Mouse (Mus musculus): Measurements from ENCODE around the gene Ankrd26. TPM values are rescaled to one million over a fixed set of nuclear protein-coding genes. Genes with fewer than 3 reads are reported as not detected.

Gene Ankrd26
- total RNA-seq, 2 experiments from 2014 or later: 19.2 to 39.6 TPM

DNA sequence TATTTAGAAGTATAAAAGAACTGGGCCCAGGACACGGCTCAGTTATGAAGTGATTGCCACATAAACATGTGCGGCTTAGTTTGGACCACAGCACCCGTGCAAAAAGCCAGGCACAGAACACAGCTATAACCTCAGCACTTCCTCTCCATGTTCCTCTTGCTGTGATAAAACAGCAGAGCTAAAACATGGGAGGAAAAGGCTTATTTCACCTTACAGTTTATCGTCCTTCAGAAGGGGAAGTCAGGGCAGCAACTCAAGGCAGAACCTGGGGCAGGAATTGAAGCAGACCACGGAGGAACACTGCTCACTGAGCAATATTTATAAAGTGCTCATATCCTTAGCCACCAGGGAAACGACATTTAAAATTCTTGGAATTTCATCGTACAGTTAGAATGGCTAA is 63.0 kb downstream of the Ankrd26 start:
- ATAC-seq (replicated peaks; ENCODE audit: low FRiP score, low TSS enrichment, poor library complexity, severe bottlenecking): no peak

DNA sequence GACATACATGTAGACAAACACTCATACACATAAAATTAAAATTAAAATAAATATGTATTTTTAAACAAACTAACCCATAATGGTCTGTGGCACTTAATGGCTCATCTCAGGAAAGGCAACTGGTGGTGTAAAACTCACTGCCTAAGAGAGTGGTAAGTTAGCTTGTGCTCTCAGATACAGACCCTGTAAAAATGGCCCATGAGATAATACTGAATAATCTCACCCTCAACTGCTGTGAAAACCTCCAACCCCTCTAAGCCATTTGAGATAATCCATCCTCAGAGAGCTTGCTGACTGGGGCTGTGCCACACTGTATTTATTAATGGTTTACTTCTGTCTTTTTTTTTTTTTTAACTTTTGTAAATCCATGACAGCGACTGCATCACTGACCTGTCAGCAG is 79.9 kb downstream of the Ankrd26 start:
- ATAC-seq (replicated peaks; ENCODE audit: low FRiP score, low TSS enrichment, poor library complexity, severe bottlenecking): no peak

DNA sequence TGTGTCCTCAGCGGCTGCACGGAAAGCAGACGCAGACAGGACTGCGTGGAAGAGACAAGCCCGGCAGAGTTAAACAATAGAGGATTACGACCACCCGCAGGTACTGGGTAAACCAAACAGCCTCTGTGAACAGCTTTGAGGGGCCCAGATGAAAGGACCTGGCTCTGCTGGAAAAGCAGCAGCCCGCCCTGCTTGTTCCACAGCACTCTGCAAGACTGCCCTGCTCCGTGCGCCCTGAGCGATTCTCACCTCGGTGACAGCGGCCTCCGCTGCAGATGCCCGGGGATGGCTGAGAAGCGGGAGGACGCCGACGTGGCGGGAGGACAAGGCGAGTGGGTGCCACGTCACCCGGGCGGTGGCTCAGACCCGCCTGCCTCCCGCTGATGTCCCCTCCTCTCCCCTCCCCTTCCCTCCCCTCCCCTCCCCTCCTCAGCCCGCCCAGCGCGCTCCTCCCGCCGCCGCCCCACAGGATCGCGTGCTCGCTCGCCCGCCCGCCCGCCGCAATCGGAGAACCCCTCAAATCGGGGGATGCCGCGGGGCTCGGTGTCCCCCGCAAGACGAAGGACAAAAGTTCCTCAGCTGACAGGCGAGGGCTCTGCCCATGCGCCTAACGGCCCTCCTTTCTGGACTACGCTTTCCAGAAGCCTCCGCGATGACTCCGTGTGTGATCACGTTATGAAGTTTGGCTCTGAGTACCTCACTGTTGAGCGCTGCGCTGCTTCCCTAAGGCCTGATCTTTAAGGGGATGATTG is 82.9 kb downstream of the Ankrd26 start, which contains the start of gene Zfp9:
TSS of gene Zfp9 (minus strand) at position 364 of the 752 bp plus-strand sequence.
- ATAC-seq (replicated peaks; ENCODE audit: low FRiP score, low TSS enrichment, poor library complexity, severe bottlenecking): peak; percentile 94

DNA sequence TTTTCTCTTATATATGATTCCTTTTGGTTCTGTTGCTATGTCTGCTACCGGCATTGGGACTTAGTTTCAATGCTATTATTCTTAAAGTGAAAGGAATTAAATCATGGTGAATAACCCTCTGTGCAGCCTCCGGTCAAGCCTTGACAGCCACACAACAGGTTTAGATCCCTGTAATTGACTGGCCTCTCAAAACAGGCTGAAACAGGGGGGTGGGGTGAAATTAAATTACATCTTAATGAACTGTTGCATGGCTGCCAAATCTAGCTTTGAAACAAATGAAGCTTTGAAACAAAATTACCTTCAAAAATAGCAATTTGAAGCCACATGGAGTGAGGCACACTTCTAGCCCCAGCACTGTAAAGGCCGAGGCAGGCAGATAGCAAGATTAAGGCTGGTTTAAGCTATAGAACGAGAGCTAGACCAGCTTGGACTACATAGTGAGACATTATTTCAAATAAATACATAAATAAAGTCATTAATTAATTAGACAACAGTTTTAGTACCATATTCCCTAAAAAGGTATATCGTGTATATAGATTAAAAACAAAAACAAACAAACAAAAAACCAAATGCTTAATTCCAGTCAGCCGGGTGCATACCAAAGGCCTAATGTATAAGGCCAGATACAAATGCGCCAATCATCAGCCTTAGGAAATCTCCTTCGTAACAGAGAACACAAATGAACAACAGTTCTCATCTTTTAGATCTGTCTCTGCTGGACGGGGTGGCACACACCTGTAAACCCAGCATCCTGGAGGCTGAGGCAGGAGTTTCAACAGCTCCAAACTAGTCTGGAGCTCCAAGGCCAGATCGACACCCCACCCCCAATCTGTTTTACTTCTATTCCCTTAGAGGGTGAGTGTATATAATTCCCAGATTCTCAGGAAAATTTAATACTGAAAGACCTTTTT is 83.9 kb downstream of the Ankrd26 start:
- ATAC-seq (replicated peaks; ENCODE audit: low FRiP score, low TSS enrichment, poor library complexity, severe bottlenecking): no peak

DNA sequence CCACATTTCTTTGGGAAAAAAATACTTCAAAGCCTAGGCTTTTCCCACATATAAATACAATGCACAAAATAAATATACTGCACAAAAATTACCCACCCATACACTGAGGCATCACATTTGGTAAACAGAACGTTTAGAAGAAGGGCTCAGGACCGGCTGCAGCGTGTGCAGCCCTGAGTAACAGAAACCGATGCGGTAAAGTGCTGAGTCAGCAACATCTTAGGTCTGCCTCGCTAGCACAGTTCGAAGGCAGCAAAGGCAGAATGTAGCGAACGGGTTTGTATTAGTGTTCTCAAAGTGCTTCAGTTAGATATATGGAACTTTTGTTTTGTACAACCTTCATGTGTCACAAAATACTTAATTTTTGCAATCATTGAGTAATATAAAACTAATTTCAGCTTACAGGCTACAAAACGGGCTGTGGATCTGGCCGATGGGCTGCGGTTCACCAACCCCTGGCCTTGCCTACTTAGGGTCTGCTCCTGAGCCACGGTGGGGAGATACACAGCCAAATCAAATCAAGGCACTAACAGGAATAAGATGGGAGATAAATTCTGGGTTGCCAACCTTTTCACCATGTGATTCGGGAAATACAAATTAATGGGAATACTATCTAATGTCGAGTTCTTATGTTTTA is 99.8 kb downstream of the Ankrd26 start:
- ATAC-seq (replicated peaks; ENCODE audit: low FRiP score, low TSS enrichment, poor library complexity, severe bottlenecking): no peak

DNA sequence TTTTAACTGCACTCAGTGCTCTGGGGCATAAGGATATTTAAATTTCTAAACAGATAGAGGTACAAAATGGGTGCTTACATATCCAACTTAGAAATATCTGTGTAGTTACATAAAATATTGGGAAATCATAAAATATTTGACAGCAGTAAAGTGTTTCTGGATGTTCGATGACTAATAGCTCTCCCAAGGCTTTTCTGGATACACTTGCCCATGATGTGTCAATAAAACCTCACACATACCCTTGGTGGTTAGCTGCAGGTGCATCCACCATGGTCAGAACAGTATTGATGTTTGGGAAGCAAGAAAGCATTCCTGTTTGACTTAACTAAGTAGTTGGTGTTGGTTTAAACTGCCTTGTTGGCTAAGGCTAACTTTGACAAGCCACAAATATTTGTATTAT is 104.3 kb downstream of the Ankrd26 start:
- ATAC-seq (replicated peaks; ENCODE audit: low FRiP score, low TSS enrichment, poor library complexity, severe bottlenecking): no peak

DNA sequence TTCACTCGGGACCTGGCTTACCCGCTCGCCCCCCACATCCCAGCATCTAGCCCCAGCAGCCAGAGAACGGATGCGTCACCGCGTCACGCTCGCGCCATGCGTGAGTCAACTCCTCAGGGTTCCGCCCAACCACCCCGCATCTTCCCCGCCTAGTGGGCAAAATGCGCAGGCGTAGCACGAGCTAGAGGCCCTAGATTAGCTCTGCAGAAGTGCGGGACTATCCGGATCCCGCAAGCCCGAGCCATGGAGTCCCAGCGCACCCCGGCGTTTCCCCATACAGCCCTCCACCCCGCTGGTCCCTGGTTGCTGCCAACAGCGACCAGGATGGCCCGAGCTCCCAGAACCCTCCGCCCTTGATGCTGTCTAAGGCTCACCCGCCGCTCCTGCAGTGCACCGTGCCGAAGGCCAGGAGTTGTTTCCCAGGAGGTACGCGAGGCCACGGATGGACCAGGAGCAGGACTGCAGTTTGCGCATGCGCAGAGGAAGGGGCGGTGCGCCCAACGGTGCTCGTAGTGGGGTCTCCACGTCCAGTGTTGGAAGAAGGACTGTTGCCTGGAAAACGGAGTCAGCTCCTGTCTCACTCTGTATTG is 106.9 kb downstream of the Ankrd26 start, which contains the start of gene Zfp248:
TSS of gene Zfp248 (minus strand) at position 487 of the 590 bp plus-strand sequence.
- ATAC-seq (replicated peaks; ENCODE audit: low FRiP score, low TSS enrichment, poor library complexity, severe bottlenecking): peak; percentile 98

DNA sequence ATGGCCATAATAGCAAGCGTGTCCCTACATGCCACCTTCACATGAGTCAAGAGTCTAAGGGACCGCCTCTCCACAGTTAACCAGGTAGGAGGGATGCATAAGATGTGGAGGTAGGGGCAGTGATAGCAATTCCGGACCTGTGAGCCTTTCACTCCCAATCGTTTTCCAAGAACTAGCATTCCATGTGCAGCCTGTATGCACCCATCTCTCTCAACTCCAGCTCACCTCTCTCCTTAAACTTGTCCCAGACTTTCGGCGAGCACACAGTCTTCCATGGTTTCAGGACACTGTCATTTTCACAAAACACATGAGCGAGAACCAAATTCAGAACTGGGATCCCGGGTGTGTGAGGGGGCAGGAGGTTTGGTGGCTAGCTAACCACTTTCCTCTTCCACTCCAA is 107.6 kb downstream of the Ankrd26 start:
- no peak for ATAC-seq (replicated peaks; ENCODE audit: low FRiP score, low TSS enrichment, poor library complexity, severe bottlenecking)

Other genes with a start within 250 kb of the Ankrd26 start
- 50.0 and 64.2 TPM in 2 replicates for gene Bms1, start 142.8 kb downstream of the Ankrd26 start, total RNA-seq (2014; fragmentation: Nextera tagmentation)
- 152 and 155 TPM in 2 replicates for gene Bms1, start 142.8 kb downstream of the Ankrd26 start, total RNA-seq (2017)
- 2.1 and 5.7 TPM in 2 replicates for gene Zfp248, start 106.7 kb downstream of the Ankrd26 start, total RNA-seq (2014; fragmentation: Nextera tagmentation)
- gene Zfp248, start 106.7 kb downstream of the Ankrd26 start, total RNA-seq (2017): 1.1 and 1.7 TPM in 2 replicates
- 0.59 TPM in 1 of 2 replicates, not detected in the other for gene Zfp9, start 82.9 kb downstream of the Ankrd26 start, total RNA-seq (2014; fragmentation: Nextera tagmentation)
- 0.38 and 0.42 TPM in 2 replicates for gene Zfp9, start 82.9 kb downstream of the Ankrd26 start, total RNA-seq (2017)

Data from megakaryocyte-erythroid progenitor cell, adult 5-6 weeks (primary cell).